Mouse (Mus musculus) midbrain, embryonic 11.5 days (tissue): Measurements from ENCODE around the gene Os9. TPM values are rescaled to one million over a fixed set of nuclear protein-coding genes. Genes with fewer than 3 reads are reported as not detected.

ENCODE experiments used
- ATAC-seq: fragments of 200-750 bp; cut with Nextera tagmentation; 2 replicates; pipeline ENCODE4 v1.8.0; 2017; ENCODE audit warnings: moderate TSS enrichment, moderate library complexity; ENCODE audit not compliant: low FRiP score
- DNase-seq: peaks from one replicate; pipeline ENCODE4 v3.0.0; 2015; ENCODE audit warnings: low spot score; ENCODE audit errors: missing footprints
- H3K27ac ChIP-seq: fragments of 300-500 bp; sonication (generic); 2 replicates; pipeline ENCODE4 v1.5.1; 2014; ENCODE audit warnings: low read depth, low read length
- H3K27me3 ChIP-seq: fragments of 300-500 bp; sonication (generic); 2 replicates; pipeline ENCODE4 v1.6.1; 2014; ENCODE audit warnings: mild to moderate bottlenecking, low read length, moderate library complexity, mixed read lengths; ENCODE audit not compliant: control insufficient read depth, insufficient read depth
- H3K36me3 ChIP-seq: fragments of 300-500 bp; sonication (generic); 2 replicates; pipeline ENCODE4 v1.6.1; 2014; ENCODE audit warnings: mild to moderate bottlenecking, low read length, moderate library complexity, mixed read lengths; ENCODE audit not compliant: control insufficient read depth, insufficient read depth
- H3K4me1 ChIP-seq: fragments of 300-500 bp; sonication (generic); 2 replicates; pipeline ENCODE4 v1.6.1; 2014; ENCODE audit warnings: low read length; ENCODE audit not compliant: control insufficient read depth, insufficient read depth
- H3K4me2 ChIP-seq: fragments of 300-500 bp; sonication (generic); 2 replicates; pipeline ENCODE4 v1.6.1; 2014; ENCODE audit warnings: mild to moderate bottlenecking, moderate library complexity
- H3K4me3 ChIP-seq: fragments of 300-500 bp; sonication (generic); 2 replicates; pipeline ENCODE4 v1.5.1; 2014; ENCODE audit warnings: low read depth, low read length
- H3K9ac ChIP-seq: fragments of 300-500 bp; sonication (generic); 2 replicates; pipeline ENCODE4 v1.6.1; 2014; ENCODE audit warnings: low read length
- H3K9me3 ChIP-seq: fragments of 300-500 bp; sonication (generic); 2 replicates; pipeline ENCODE4 v1.6.1; 2016; ENCODE audit warnings: low read length; ENCODE audit not compliant: control insufficient read depth
- WGBS: fragments of 180-500 bp; shearing (Covaris S2); extraction: QIAGEN DNeasy Blood & Tissue Kit; methylation state at CpG from one replicate; pipeline ENCODE4 v1.1.7; 2014; 5-methylcytosine and 5-hydroxymethylcytosine counted together
- polyA plus RNA-seq: library from polyadenylated mRNA; unstranded; fragments of >200 nt; fragmentation: Nextera tagmentation; extraction: Ambion mirVana; gene quantifications from 2 replicates; pipeline ENCODE4 v1.2.1, GENCODE M21; 2014

Gene Os9
- polyA plus RNA-seq, 1 experiment from 2014 or later = 49.7 TPM

GRCm38 (mm10) chr10:127061513-127061912 lies 59.4 kb downstream of the Os9 start:
- Histone ChIP-seq H3K9ac (no peak overlapping the region), H3K27me3 (no peaks in the 10 kb centered on the region; the same call in 1 of the 2 replicates), H3K27ac (no peak overlapping the region), H3K36me3 (peaks cover 25% of the 10 kb centered on the region), H3K4me2 (0 out of 2 replicates have a peak overlapping the region, but pooled peaks have one; percentile 4), H3K4me3 (no peak overlapping the region), H3K9me3 (no peaks in the 10 kb centered on the region), H3K4me1 (peaks cover 32% of the 10 kb centered on the region)
- WGBS = 74% methylated on average over 2 of the region's 2 CpGs
- ATAC-seq (no peak), DNase-seq (no peak)

GRCm38 (mm10) chr10:127061085-127061484 lies 59.8 kb downstream of the Os9 start:
- H3K36me3 ChIP-seq = peaks cover 24% of the 10 kb centered on the region
- 0 out of 2 replicates have a peak overlapping the region, but pooled peaks have one; percentile 78 for H3K4me3 ChIP-seq
- WGBS = 26% methylated on average over 5 of the region's 5 CpGs
- H3K9me3 ChIP-seq = no peaks in the 10 kb centered on the region
- ATAC-seq (no peak), DNase-seq (no peak)
- H3K27me3 ChIP-seq = no peaks in the 10 kb centered on the region; the same call in 1 of the 2 replicates
- H3K4me1 ChIP-seq = peaks cover 32% of the 10 kb centered on the region
- no peak overlapping the region for H3K27ac ChIP-seq
- H3K4me2 ChIP-seq = peak overlapping the region; percentile 93
- H3K9ac ChIP-seq = no peak overlapping the region

DNA sequence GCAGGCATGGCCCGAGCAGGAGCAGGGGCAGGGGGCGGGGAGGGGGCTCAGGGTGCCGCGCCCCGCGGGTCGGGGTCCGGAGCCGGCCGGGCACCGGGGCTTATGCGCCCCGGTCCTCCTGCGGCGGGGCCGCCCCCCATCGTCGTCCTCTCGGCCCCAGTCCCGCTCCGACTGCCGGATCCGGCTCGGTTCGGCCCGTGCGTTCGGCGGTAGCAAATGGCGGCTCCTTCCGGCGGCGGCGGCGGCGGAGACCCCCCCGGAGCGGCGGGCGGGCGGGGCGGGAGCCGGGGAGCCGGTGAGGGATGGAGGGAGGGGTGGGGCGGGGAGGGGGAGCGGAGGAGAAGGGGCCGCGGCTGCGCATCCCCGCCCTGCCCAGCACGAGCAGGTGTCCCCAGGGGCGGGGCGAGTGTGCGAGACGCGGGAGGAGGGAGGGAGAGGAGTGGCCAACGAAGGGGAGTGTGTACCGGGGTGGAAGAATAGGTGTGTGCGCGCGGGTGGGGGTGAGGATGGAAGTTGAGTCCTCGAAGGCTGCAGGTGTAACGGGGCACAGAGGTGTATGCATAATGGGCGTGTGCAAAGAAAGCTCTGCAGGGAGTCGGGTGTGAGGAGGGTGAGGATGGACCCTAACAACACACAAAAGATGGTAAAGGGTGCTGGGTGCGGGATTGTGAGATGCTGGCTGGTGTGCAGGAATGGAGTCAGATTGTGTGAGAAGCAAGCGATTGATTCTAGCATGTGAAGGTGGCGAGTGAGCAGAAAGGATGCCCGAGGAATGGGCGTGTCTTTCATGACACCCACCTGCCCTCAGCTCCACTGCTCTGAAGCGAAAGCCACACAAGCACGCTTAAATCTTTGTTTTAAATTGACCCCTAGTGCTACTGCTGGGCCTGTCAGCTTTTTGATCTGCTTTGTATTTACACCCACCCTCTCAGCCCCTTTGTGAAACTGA lies 60.7 kb downstream of the Os9 start, which contains the start of gene March9:
Gene March9, minus strand, starts transcription at position 217 of the 949 bp plus-strand sequence.
- no peaks in the 10 kb centered on the region; the same call in 1 of the 2 replicates for H3K27me3 ChIP-seq
- peak within 1 kb of the TSS; percentile 79 for H3K27ac ChIP-seq
- DNase-seq (peak; percentile 94), ATAC-seq (peak; percentile 28)
- H3K4me2 ChIP-seq = peak within 1 kb of the TSS; percentile 93
- peaks cover 32% of the 10 kb centered on the region for H3K4me1 ChIP-seq
- WGBS = under 1% methylated on average over 42 of the region's 72 CpGs
- H3K9me3 ChIP-seq = no peaks in the 10 kb centered on the region
- peak within 1 kb of the TSS; percentile 78 for H3K4me3 ChIP-seq
- peaks cover 18% of the 10 kb centered on the region for H3K36me3 ChIP-seq
- peak within 1 kb of the TSS; percentile 90 for H3K9ac ChIP-seq

- Histone ChIP-seq H3K9me3 (no peaks in the 10 kb centered on the region), H3K27ac (peak overlapping the region; percentile 79), H3K27me3 (no peaks in the 10 kb centered on the region; the same call in 1 of the 2 replicates), H3K4me2 (peak overlapping the region; percentile 93), H3K4me3 (peak overlapping the region; percentile 78), H3K9ac (peak overlapping the region; percentile 90), H3K36me3 (peaks cover 13% of the 10 kb centered on the region; the same call in 1 of the 2 replicates), H3K4me1 (peaks cover 25% of the 10 kb centered on the region)
- DNase-seq (no peak), ATAC-seq (peak; percentile 6)
- 2% methylated on average over 76 of the region's 92 CpGs for WGBS
Observed at GRCm38 (mm10) chr10:127059174-127059967, 61.6 kb downstream of the Os9 start.

DNA sequence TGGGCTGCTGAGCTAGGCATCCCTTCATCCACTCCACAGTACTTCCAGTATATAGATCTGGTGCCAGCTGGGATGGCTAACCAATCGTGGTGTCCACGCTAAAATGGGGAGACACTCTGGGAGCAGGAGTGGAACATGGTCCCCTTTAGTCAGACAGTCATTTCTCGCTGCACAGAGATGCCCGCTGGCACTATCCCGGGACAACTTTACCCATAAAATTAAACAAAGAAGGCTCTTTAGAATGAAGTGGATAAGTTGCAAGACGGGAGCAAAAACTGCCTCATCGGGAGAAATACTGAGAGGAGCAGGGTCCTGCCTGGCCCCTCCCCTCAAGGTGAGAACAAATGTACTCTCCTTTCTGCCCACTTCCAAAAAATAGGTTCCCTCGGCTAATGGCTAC lies 62.2 kb downstream of the Os9 start:
- Histone ChIP-seq H3K9ac (peak overlapping the region; percentile 90), H3K9me3 (no peaks in the 10 kb centered on the region), H3K27me3 (no peaks in the 10 kb centered on the region; the same call in 1 of the 2 replicates), H3K36me3 (peaks cover 13% of the 10 kb centered on the region; the same call in 1 of the 2 replicates), H3K4me1 (peaks cover 25% of the 10 kb centered on the region), H3K27ac (no peak overlapping the region), H3K4me2 (peak overlapping the region; percentile 93), H3K4me3 (peak overlapping the region; percentile 78)
- no peak for ATAC-seq
- no peak for DNase-seq
- 9% methylated on average over 8 of the region's 8 CpGs for WGBS

- Histone ChIP-seq H3K36me3 (peaks cover 13% of the 10 kb centered on the region; the same call in 1 of the 2 replicates), H3K27me3 (no peaks in the 10 kb centered on the region; the same call in 1 of the 2 replicates), H3K4me2 (peak overlapping the region; percentile 93), H3K9me3 (no peaks in the 10 kb centered on the region), H3K4me3 (peak overlapping the region; percentile 78), H3K9ac (peak overlapping the region; percentile 90), H3K4me1 (peaks cover 25% of the 10 kb centered on the region), H3K27ac (no peak overlapping the region)
- WGBS = under 1% methylated on average over 9 of the region's 9 CpGs
- peak; percentile 96 for DNase-seq
- peak; percentile 30 for ATAC-seq
Observed at GRCm38 (mm10) chr10:127058161-127058560, 62.8 kb downstream of the Os9 start.

DNA sequence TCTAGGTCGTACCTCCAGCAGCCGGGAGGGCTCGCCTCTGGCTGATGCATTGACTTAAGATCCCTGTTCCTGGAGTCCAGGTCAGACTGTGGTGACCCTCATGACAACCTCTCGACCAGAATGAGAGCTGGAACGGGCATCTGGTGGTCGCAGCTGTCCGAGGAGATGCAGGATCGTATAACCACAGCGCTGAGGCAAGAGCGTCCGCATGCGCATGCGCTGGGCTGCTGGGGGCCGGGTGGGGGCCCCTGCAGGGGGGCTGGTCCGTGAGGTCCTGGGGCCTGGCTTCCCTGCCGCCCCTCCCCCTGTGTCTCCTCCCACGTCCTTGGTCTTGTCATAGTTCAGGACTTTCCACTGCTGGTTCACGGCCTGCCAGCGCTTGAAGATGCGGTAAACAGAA lies 64.4 kb downstream of the Os9 start:
- H3K4me3 ChIP-seq = no peak overlapping the region
- no peak overlapping the region for H3K9ac ChIP-seq
- H3K4me2 ChIP-seq = no peak overlapping the region
- ATAC-seq (no peak), DNase-seq (no peak)
- no peaks in the 10 kb centered on the region for H3K9me3 ChIP-seq
- peaks cover 13% of the 10 kb centered on the region; the same call in 1 of the 2 replicates for H3K36me3 ChIP-seq
- no peak overlapping the region for H3K27ac ChIP-seq
- no peaks in the 10 kb centered on the region; the same call in 1 of the 2 replicates for H3K27me3 ChIP-seq
- H3K4me1 ChIP-seq = peaks cover 21% of the 10 kb centered on the region
- 92% methylated on average over 19 of the region's 20 CpGs for WGBS

GRCm38 (mm10) chr10:127055406-127055805 lies 65.5 kb downstream of the Os9 start:
- 92% methylated on average over 8 of the region's 8 CpGs for WGBS
- no peak for ATAC-seq
- DNase-seq = no peak
- Histone ChIP-seq H3K9me3 (no peaks in the 10 kb centered on the region), H3K27ac (no peak overlapping the region), H3K4me3 (no peak overlapping the region), H3K9ac (no peak overlapping the region), H3K27me3 (peaks cover 10% of the 10 kb centered on the region), H3K4me1 (peaks cover 15% of the 10 kb centered on the region), H3K4me2 (no peak overlapping the region), H3K36me3 (peaks cover 13% of the 10 kb centered on the region; the same call in 1 of the 2 replicates)
